Mouse (Mus musculus): ENCODE results near the gene Sema4d.

DNA sequence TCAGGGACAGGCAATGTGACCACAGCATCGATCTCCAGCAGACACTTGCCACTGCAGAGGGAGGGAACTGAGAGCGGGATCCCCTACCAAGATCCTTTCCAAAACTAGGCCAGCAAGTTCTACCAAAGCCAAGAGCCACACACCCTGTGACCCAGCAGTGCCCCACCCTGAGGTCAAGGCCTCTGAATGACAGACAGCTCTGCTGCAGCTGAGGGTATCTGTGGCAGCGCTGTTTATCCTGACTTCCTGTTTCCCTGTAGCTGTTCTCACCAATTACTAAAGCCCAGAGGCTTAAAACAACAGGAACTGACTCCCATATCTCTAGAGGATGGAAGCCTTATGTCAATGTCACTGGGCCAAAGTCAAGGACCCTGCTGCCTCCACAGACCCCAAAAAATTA lies 37.0 kb downstream of the Sema4d start:
- no peak for TF ChIP-seq POLR2A (IDR thresholded peaks at IDR 0.05; ENCODE audit: low read depth, low read length)
- no peak for TF ChIP-seq CTCF (IDR thresholded peaks at IDR 0.05; ENCODE audit: borderline replicate concordance, insufficient read depth, low read length)
